32 mouse cellular contexts compared by ENCODE assay signal in genomic region chr2:142646863-142647262, GRCm38 (mm10).
"Had no signal": no experiment of that assay in that cellular context is flagged by ENCODE, and none has a peak within 500 bp of the region (broad histone marks: within the 10 kb centered on the region; RNA-seq: fewer than 3 reads in every experiment).

No protein-coding gene starts in this region.

- H3K9me3 ChIP-seq: limb, embryonic 10.5 days; limb, embryonic 12.5 days; limb, embryonic 13.5 days; limb, embryonic 15.5 days; liver, embryonic 12.5 days; liver, embryonic 13.5 days; liver, embryonic 15.5 days; lung, embryonic 15.5 days; megakaryocyte, embryonic 14.5 days; midbrain, embryonic 10.5 days; midbrain, embryonic 12.5 days; midbrain, embryonic 13.5 days; midbrain, embryonic 15.5 days; neural tube, embryonic 12.5 days; neural tube, embryonic 13.5 days had no signal

- H3K4me2 ChIP-seq: limb, embryonic 12.5 days; limb, embryonic 13.5 days; limb, embryonic 15.5 days; liver, embryonic 11.5 days; liver, embryonic 12.5 days; liver, embryonic 13.5 days; liver, embryonic 15.5 days; lung, embryonic 14.5 days; lung, embryonic 15.5 days; midbrain, embryonic 11.5 days; midbrain, embryonic 12.5 days; midbrain, embryonic 13.5 days; midbrain, embryonic 15.5 days; neural tube, embryonic 12.5 days; neural tube, embryonic 13.5 days had no signal

- ATAC-seq: liver, embryonic 12.5 days; liver, postnatal 0 days; midbrain, embryonic 13.5 days; midbrain, embryonic 15.5 days; midbrain, embryonic 16.5 days had no signal

- H3K4me3 ChIP-seq: limb, embryonic 10.5 days; limb, embryonic 12.5 days; limb, embryonic 13.5 days; limb, embryonic 15.5 days; liver, embryonic 12.5 days; liver, embryonic 13.5 days; liver, embryonic 15.5 days; lung, embryonic 15.5 days; megakaryocyte, embryonic 14.5 days; midbrain, embryonic 10.5 days; midbrain, embryonic 12.5 days; midbrain, embryonic 13.5 days; midbrain, embryonic 15.5 days; myocyte; neural tube, embryonic 12.5 days; neural tube, embryonic 13.5 days had no signal

- H3K27ac ChIP-seq: limb, embryonic 10.5 days; limb, embryonic 12.5 days; limb, embryonic 13.5 days; limb, embryonic 15.5 days; liver, embryonic 12.5 days; liver, embryonic 13.5 days; liver, embryonic 14.5 days; liver, embryonic 15.5 days; lung, embryonic 15.5 days; macrophage; midbrain, embryonic 10.5 days; midbrain, embryonic 12.5 days; midbrain, embryonic 13.5 days; midbrain, embryonic 15.5 days; neural tube, embryonic 12.5 days; neural tube, embryonic 13.5 days had no signal

- H3K9ac ChIP-seq: limb, embryonic 12.5 days; limb, embryonic 13.5 days; limb, embryonic 15.5 days; liver, embryonic 12.5 days; liver, embryonic 13.5 days; liver, embryonic 14.5 days; liver, embryonic 15.5 days; liver, postnatal 0 days; lung, embryonic 14.5 days; lung, embryonic 15.5 days; midbrain, embryonic 12.5 days; midbrain, embryonic 13.5 days; midbrain, embryonic 15.5 days; neural tube, embryonic 12.5 days; neural tube, embryonic 13.5 days had no signal

- DNase-seq: left cerebral cortex, postnatal 4 days; liver; liver, embryonic 13.5 days; liver, postnatal 0 days; lung, adult 18-20 months; lung, adult 2 months; lung, embryonic 14.5 days; lung, postnatal 10 days; lung, postnatal 14 days; lung, postnatal 36 days; lung, postnatal 4 days; midbrain, embryonic 14.5 days had no signal

- H3K4me1 ChIP-seq: limb, embryonic 10.5 days; limb, embryonic 12.5 days; limb, embryonic 13.5 days; limb, embryonic 15.5 days; liver, embryonic 12.5 days; liver, embryonic 13.5 days; liver, embryonic 15.5 days; megakaryocyte, embryonic 14.5 days; midbrain, embryonic 10.5 days; midbrain, embryonic 15.5 days; neural tube, embryonic 12.5 days; neural tube, embryonic 13.5 days had no signal

- H3K36me3 ChIP-seq: limb, embryonic 10.5 days; limb, embryonic 12.5 days; limb, embryonic 13.5 days; limb, embryonic 15.5 days; liver, embryonic 12.5 days; liver, embryonic 13.5 days; liver, embryonic 15.5 days; lung, embryonic 15.5 days; midbrain, embryonic 10.5 days; midbrain, embryonic 12.5 days; midbrain, embryonic 13.5 days; midbrain, embryonic 15.5 days; neural tube, embryonic 12.5 days; neural tube, embryonic 13.5 days had no signal

- H3K27me3 ChIP-seq: limb, embryonic 12.5 days; limb, embryonic 13.5 days; limb, embryonic 15.5 days; liver, embryonic 12.5 days; liver, embryonic 13.5 days; liver, embryonic 15.5 days; lung, embryonic 15.5 days; megakaryocyte, embryonic 14.5 days; midbrain, embryonic 12.5 days; midbrain, embryonic 13.5 days; midbrain, embryonic 15.5 days; neural tube, embryonic 12.5 days; neural tube, embryonic 13.5 days had no signal
